Mouse (Mus musculus): Measurements from ENCODE around the gene Lypd5.

- TF ChIP-seq CTCF (conservative IDR thresholded peaks at IDR 0.05; ENCODE audit: insufficient read depth, insufficient read length, low read depth, low read length), result no peak
- TF ChIP-seq POLR2A (IDR thresholded peaks at IDR 0.05; ENCODE audit: low read depth, low read length), result no peak
Measured at GRCm38 (mm10) chr7:24333304-24333986, 15.6 kb upstream of the Lypd5 start, which contains the start of gene Tescl.

All from kidney, adult 2 months (tissue).